Mouse (Mus musculus) MEL (cell line): ENCODE results near the gene Slc25a24.

Experiments
- BHLHE40 ChIP-seq: IDR thresholded peaks from 2 replicates; pipeline ENCODE4 v1.6.1; 2012; ENCODE audit warnings: low read depth, mild to moderate bottlenecking, inconsistent platforms, low read length, improper control_type of control experiment, borderline replicate concordance
- CTCF ChIP-seq, 3 experiments: IDR thresholded peaks in 2 of 3; conservative IDR thresholded peaks in 1 of 3; 2 replicates each; pipeline ENCODE4 v1.5.1; 2011 to 2012; ENCODE audit warnings: low read length in 3 of 3, low read depth in 2 of 3, mild to moderate bottlenecking in 2 of 3, improper control_type of control experiment in 1 of 3, inconsistent platforms in 1 of 3, mixed read lengths in 1 of 3, moderate library complexity in 1 of 3; ENCODE audit not compliant: control insufficient read depth in 1 of 3, insufficient read depth in 1 of 3, poor library complexity in 1 of 3, severe bottlenecking in 1 of 3
- POLR2A ChIP-seq, 2 experiments: IDR thresholded peaks; 2 replicates each; pipeline ENCODE4 v1.6.1; 2011 to 2012; ENCODE audit warnings: low read length in 2 of 2, mild to moderate bottlenecking in 2 of 2, control low read depth in 1 of 2, improper control_type of control experiment in 1 of 2, low read depth in 1 of 2, moderate library complexity in 1 of 2; ENCODE audit not compliant: control insufficient read depth in 1 of 2, insufficient read depth in 1 of 2, poor library complexity in 1 of 2

- no peak for TF ChIP-seq POLR2A (IDR thresholded peaks at IDR 0.05; ENCODE audit: control insufficient read depth in 1 of 2, insufficient read depth in 1 of 2, low read depth in 1 of 2, low read length in 2 of 2, poor library complexity in 1 of 2)
- TF ChIP-seq BHLHE40 = 0 out of 2 replicates have a peak, but pooled peaks have one; percentile 11
- no peak for TF ChIP-seq CTCF (IDR thresholded peaks at IDR 0.05 in 2 of 3, conservative IDR thresholded peaks at IDR 0.05 in 1 of 3; ENCODE audit: control insufficient read depth in 1 of 3, insufficient read depth in 1 of 3, low read depth in 2 of 3, low read length in 3 of 3, poor library complexity in 1 of 3, severe bottlenecking in 1 of 3)
These were observed 1.1 kb downstream of the Slc25a24 start for GRCm38 (mm10) chr3:109124091-109124490.
